Mouse (Mus musculus): ENCODE measurements around the gene Gm4450.
"Not testable (repeated sequence)": the region's sequence is repeated elsewhere in the genome, so short reads cannot be mapped to it uniquely, and the experiment has no call there.

Gm4450 gene

GRCm38 (mm10) chr3:98457026-98457425, at the start of gene Gm4450:
TSS of gene Gm4450 (minus strand) at chr3:98457126.
- DNase-seq (ENCODE audit: low spot score in 2 of 2), result not testable (repeated sequence)

GRCm38 (mm10) chr3:98497401-98497800, 40.5 kb upstream of the Gm4450 start:
- not testable (repeated sequence) for DNase-seq (ENCODE audit: low spot score in 2 of 2)

- not testable (repeated sequence) for DNase-seq (ENCODE audit: low spot score in 2 of 2)
Observed at GRCm38 (mm10) chr3:98496762-98497161, 39.8 kb upstream of the Gm4450 start.

- not testable (repeated sequence) for DNase-seq (ENCODE audit: low spot score in 2 of 2)
Observed at GRCm38 (mm10) chr3:98495055-98495454, 38.1 kb upstream of the Gm4450 start.

- not testable (repeated sequence) for DNase-seq (ENCODE audit: low spot score in 2 of 2)
Observed at GRCm38 (mm10) chr3:98494184-98494583, 37.3 kb upstream of the Gm4450 start.

- not testable (repeated sequence) for DNase-seq (ENCODE audit: low spot score in 2 of 2)
Observed at GRCm38 (mm10) chr3:98471499-98471898, 14.6 kb upstream of the Gm4450 start.

- DNase-seq (ENCODE audit: low spot score in 2 of 2), result not testable (repeated sequence)
Observed at GRCm38 (mm10) chr3:98471057-98471456, 14.1 kb upstream of the Gm4450 start.

- not testable (repeated sequence) for DNase-seq (ENCODE audit: low spot score in 2 of 2)
Observed at GRCm38 (mm10) chr3:98469323-98469722, 12.4 kb upstream of the Gm4450 start.

GRCm38 (mm10) chr3:98453786-98454185, 3.1 kb downstream of the Gm4450 start:
- DNase-seq (ENCODE audit: low spot score in 2 of 2), result not testable (repeated sequence)

- DNase-seq (ENCODE audit: low spot score in 2 of 2), result not testable (repeated sequence)
Observed at GRCm38 (mm10) chr3:98443924-98444323, 13.0 kb downstream of the Gm4450 start.

GRCm38 (mm10) chr3:98443149-98443779, 13.7 kb downstream of the Gm4450 start:
- DNase-seq (ENCODE audit: low spot score in 2 of 2), result not testable (repeated sequence)

GRCm38 (mm10) chr3:98442245-98442644, 14.7 kb downstream of the Gm4450 start:
- not testable (repeated sequence) for DNase-seq (ENCODE audit: low spot score in 2 of 2)

GRCm38 (mm10) chr3:98435030-98435429, 21.9 kb downstream of the Gm4450 start:
- DNase-seq (ENCODE audit: low spot score in 2 of 2), result no peak

GRCm38 (mm10) chr3:98434088-98434816, 22.7 kb downstream of the Gm4450 start:
- DNase-seq (ENCODE audit: low spot score in 2 of 2), result no peak

- DNase-seq (ENCODE audit: low spot score in 2 of 2), result no peak
Observed at GRCm38 (mm10) chr3:98428928-98429525, 27.9 kb downstream of the Gm4450 start.

GRCm38 (mm10) chr3:98428449-98428775, 28.5 kb downstream of the Gm4450 start:
- peak; percentile 34 to 35 for DNase-seq (ENCODE audit: low spot score in 2 of 2)

- peak; percentile 10 to 41 for DNase-seq (ENCODE audit: low spot score in 2 of 2)
Observed at GRCm38 (mm10) chr3:98427600-98428448, 29.1 kb downstream of the Gm4450 start.

- DNase-seq (ENCODE audit: low spot score in 2 of 2), result no peak
Observed at GRCm38 (mm10) chr3:98427260-98427599, 29.7 kb downstream of the Gm4450 start.

- DNase-seq (ENCODE audit: low spot score in 2 of 2), result no peak
Observed at GRCm38 (mm10) chr3:98426749-98427148, 30.2 kb downstream of the Gm4450 start.

- no peak for DNase-seq (ENCODE audit: low spot score in 2 of 2)
Observed at GRCm38 (mm10) chr3:98422926-98423325, 34.0 kb downstream of the Gm4450 start.

GRCm38 (mm10) chr3:98419786-98420070, 37.2 kb downstream of the Gm4450 start:
- DNase-seq (ENCODE audit: low spot score in 2 of 2), result no peak

Measured in thymus, postnatal 10 days (tissue).